Mouse (Mus musculus): ENCODE data around the gene Ppp6r1.

Ppp6r1 gene

DNA sequence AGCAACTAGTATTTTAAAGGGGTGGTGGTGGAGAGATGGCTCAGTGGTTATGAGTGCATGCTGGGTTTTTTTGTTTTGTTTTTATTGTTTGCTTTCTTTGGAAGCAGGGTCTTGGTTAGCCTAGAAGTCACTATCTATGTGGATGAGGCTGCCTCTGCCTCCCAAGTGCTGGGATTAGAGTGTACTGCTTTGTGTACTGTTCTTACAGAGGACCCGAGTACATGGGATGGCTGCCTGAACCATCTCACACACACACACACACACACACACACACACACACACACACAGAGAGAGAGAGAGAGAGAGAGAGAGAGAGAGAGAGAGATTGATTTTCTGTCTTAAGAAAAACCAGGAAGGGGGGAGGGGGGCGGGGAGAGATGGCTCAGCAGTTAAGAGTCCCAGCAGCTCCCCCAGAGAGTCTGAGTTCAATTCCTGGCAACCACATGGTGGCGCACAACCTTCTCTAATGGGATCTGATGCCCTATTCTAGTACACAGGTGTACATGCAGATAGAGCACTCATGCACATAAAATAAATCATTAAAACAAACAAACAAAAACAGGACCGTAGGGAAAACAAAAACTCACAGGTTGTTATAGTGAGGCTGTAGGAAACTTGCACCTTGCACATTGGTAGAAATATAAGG, 35.2 kb downstream of the Ppp6r1 start:
- Histone ChIP-seq H3K4me3 (replicated peaks; ENCODE audit: low read length) (no peak overlapping the region), H3K36me3 (ENCODE audit: insufficient read depth, low read length) (peaks cover 10% of the 10 kb centered on the region), H3K4me1 (replicated peaks; ENCODE audit: low read depth, low read length) (no peaks in the 10 kb centered on the region), H3K9me3 (ENCODE audit: low read length) (no peaks in the 10 kb centered on the region), H3K27me3 (ENCODE audit: insufficient read depth, low read length) (no peaks in the 10 kb centered on the region)
- no peak for TF ChIP-seq NANOG (IDR thresholded peaks at IDR 0.05; ENCODE audit: borderline replicate concordance, low read length)
- TF ChIP-seq POU5F1 (IDR thresholded peaks at IDR 0.05; ENCODE audit: borderline replicate concordance, low read length), result no peak
- TF ChIP-seq CTCF (conservative IDR thresholded peaks at IDR 0.05; ENCODE audit: low read length), result peak; percentile 41

DNA sequence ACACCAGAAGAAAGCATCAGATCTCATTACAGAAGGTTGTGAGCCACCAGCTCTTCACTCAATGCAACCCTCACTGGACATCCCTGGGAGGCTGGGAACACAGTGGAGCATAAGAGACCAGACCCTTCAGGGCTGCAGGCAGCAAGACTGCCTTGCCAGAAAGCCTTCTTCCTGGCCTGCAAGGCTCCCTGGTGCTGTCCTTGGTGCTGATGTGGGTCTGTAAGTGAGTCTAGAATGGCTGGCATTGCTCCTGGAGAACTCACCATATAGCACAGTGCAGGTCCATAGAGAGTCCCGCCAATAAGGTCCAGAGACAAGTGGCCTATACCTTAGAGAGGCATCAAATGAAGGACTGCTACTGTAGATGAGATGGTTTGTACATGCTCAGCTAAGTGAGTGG, 38.8 kb downstream of the Ppp6r1 start:
- no peak for TF ChIP-seq CTCF (conservative IDR thresholded peaks at IDR 0.05; ENCODE audit: low read length)
- TF ChIP-seq POU5F1 (IDR thresholded peaks at IDR 0.05; ENCODE audit: borderline replicate concordance, low read length), result no peak
- TF ChIP-seq NANOG (IDR thresholded peaks at IDR 0.05; ENCODE audit: borderline replicate concordance, low read length), result no peak
- no peaks in the 10 kb centered on the region for H3K4me1 ChIP-seq (replicated peaks; ENCODE audit: low read depth, low read length)
- no peaks in the 10 kb centered on the region for H3K36me3 ChIP-seq (ENCODE audit: insufficient read depth, low read length)
- no peak overlapping the region for H3K4me3 ChIP-seq (replicated peaks; ENCODE audit: low read length)
- no peaks in the 10 kb centered on the region for H3K27me3 ChIP-seq (ENCODE audit: insufficient read depth, low read length)
- H3K9me3 ChIP-seq (ENCODE audit: low read length), result no peaks in the 10 kb centered on the region

GRCm38 (mm10) chr7:4613740-4614403, 44.9 kb downstream of the Ppp6r1 start:
- TF ChIP-seq CTCF (conservative IDR thresholded peaks at IDR 0.05; ENCODE audit: low read length) (no peak), POU5F1 (IDR thresholded peaks at IDR 0.05; ENCODE audit: borderline replicate concordance, low read length) (no peak), NANOG (IDR thresholded peaks at IDR 0.05; ENCODE audit: borderline replicate concordance, low read length) (no peak)
- Histone ChIP-seq H3K9me3 (ENCODE audit: low read length) (no peaks in the 10 kb centered on the region), H3K4me3 (replicated peaks; ENCODE audit: low read length) (no peak overlapping the region), H3K27me3 (ENCODE audit: insufficient read depth, low read length) (0 out of 2 replicates have a peak, but pooled peaks cover 5% of the 10 kb centered on the region), H3K4me1 (replicated peaks; ENCODE audit: low read depth, low read length) (peaks cover 10% of the 10 kb centered on the region), H3K36me3 (ENCODE audit: insufficient read depth, low read length) (no peaks in the 10 kb centered on the region)

DNA sequence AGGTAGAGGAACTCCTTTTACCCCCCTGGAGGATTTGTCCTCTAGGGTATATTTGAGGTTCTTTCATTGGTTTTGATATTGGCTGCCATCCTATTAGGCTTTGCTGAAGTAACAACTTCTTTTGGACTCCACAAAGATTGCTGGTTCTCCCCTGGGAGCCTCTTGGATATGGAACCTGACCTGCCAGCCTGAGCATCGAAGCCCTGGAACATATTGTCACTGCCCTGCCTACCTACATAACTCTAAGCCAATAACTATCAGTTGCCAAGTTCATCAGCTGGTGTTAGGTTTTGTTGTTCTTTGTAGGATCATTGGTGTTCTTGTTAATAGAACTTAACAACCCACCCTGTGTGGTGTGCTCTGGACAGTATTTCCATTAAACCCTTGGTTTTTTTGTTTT, 45.9 kb downstream of the Ppp6r1 start:
- no peaks in the 10 kb centered on the region for H3K36me3 ChIP-seq (ENCODE audit: insufficient read depth, low read length)
- H3K4me1 ChIP-seq (replicated peaks; ENCODE audit: low read depth, low read length), result peaks cover 12% of the 10 kb centered on the region
- no peak overlapping the region for H3K4me3 ChIP-seq (replicated peaks; ENCODE audit: low read length)
- no peaks in the 10 kb centered on the region for H3K9me3 ChIP-seq (ENCODE audit: low read length)
- TF ChIP-seq POU5F1 (IDR thresholded peaks at IDR 0.05; ENCODE audit: borderline replicate concordance, low read length), result no peak
- TF ChIP-seq NANOG (IDR thresholded peaks at IDR 0.05; ENCODE audit: borderline replicate concordance, low read length), result no peak
- TF ChIP-seq CTCF (conservative IDR thresholded peaks at IDR 0.05; ENCODE audit: low read length), result no peak
- 0 out of 2 replicates have a peak, but pooled peaks cover 5% of the 10 kb centered on the region for H3K27me3 ChIP-seq (ENCODE audit: insufficient read depth, low read length)

DNA sequence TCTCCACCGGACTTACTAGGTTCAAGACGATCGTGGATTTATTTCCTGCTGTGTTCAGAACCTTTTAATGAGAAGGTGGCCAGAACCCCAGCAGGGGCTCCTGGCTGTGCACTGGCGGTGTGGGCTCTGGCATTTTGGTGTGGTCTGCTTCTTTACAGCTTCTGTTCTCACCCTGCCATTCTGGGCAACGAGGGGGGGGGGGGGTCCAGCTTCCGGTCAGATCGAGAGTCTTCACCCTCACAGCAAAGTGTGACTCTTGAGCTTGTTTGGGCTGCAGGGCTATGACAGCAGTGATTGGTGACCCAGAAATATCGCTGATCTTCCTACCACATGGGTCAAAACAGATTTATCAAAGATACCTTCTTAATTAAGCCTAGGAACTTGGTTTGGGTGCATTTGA, 46.4 kb downstream of the Ppp6r1 start:
- Histone ChIP-seq H3K4me1 (replicated peaks; ENCODE audit: low read depth, low read length) (peaks cover 13% of the 10 kb centered on the region), H3K36me3 (ENCODE audit: insufficient read depth, low read length) (no peaks in the 10 kb centered on the region), H3K4me3 (replicated peaks; ENCODE audit: low read length) (peak overlapping the region; percentile 53), H3K27me3 (ENCODE audit: insufficient read depth, low read length) (0 out of 2 replicates have a peak, but pooled peaks cover 5% of the 10 kb centered on the region), H3K9me3 (ENCODE audit: low read length) (no peaks in the 10 kb centered on the region)
- TF ChIP-seq CTCF (conservative IDR thresholded peaks at IDR 0.05; ENCODE audit: low read length) (no peak), POU5F1 (IDR thresholded peaks at IDR 0.05; ENCODE audit: borderline replicate concordance, low read length) (no peak), NANOG (IDR thresholded peaks at IDR 0.05; ENCODE audit: borderline replicate concordance, low read length) (no peak)

- TF ChIP-seq CTCF (conservative IDR thresholded peaks at IDR 0.05; ENCODE audit: low read length) (no peak), POU5F1 (IDR thresholded peaks at IDR 0.05; ENCODE audit: borderline replicate concordance, low read length) (no peak), NANOG (IDR thresholded peaks at IDR 0.05; ENCODE audit: borderline replicate concordance, low read length) (no peak)
- Histone ChIP-seq H3K4me1 (replicated peaks; ENCODE audit: low read depth, low read length) (peaks cover 13% of the 10 kb centered on the region), H3K4me3 (replicated peaks; ENCODE audit: low read length) (peak overlapping the region; percentile 53), H3K9me3 (ENCODE audit: low read length) (no peaks in the 10 kb centered on the region), H3K36me3 (ENCODE audit: insufficient read depth, low read length) (no peaks in the 10 kb centered on the region), H3K27me3 (ENCODE audit: insufficient read depth, low read length) (0 out of 2 replicates have a peak, but pooled peaks cover 5% of the 10 kb centered on the region)
Measured at GRCm38 (mm10) chr7:4611921-4612341, 46.9 kb downstream of the Ppp6r1 start.

GRCm38 (mm10) chr7:4611511-4611910, 47.3 kb downstream of the Ppp6r1 start:
- Histone ChIP-seq H3K4me3 (replicated peaks; ENCODE audit: low read length) (peak overlapping the region; percentile 53), H3K9me3 (ENCODE audit: low read length) (no peaks in the 10 kb centered on the region), H3K27me3 (ENCODE audit: insufficient read depth, low read length) (0 out of 2 replicates have a peak, but pooled peaks cover 5% of the 10 kb centered on the region), H3K4me1 (replicated peaks; ENCODE audit: low read depth, low read length) (peaks cover 13% of the 10 kb centered on the region), H3K36me3 (ENCODE audit: insufficient read depth, low read length) (no peaks in the 10 kb centered on the region)
- no peak for TF ChIP-seq POU5F1 (IDR thresholded peaks at IDR 0.05; ENCODE audit: borderline replicate concordance, low read length)
- no peak for TF ChIP-seq NANOG (IDR thresholded peaks at IDR 0.05; ENCODE audit: borderline replicate concordance, low read length)
- no peak for TF ChIP-seq CTCF (conservative IDR thresholded peaks at IDR 0.05; ENCODE audit: low read length)

- TF ChIP-seq NANOG (IDR thresholded peaks at IDR 0.05; ENCODE audit: borderline replicate concordance, low read length) (no peak), CTCF (conservative IDR thresholded peaks at IDR 0.05; ENCODE audit: low read length) (no peak), POU5F1 (IDR thresholded peaks at IDR 0.05; ENCODE audit: borderline replicate concordance, low read length) (no peak)
- 0 out of 2 replicates have a peak, but pooled peaks cover 5% of the 10 kb centered on the region for H3K27me3 ChIP-seq (ENCODE audit: insufficient read depth, low read length)
- H3K4me3 ChIP-seq (replicated peaks; ENCODE audit: low read length), result no peak overlapping the region
- H3K36me3 ChIP-seq (ENCODE audit: insufficient read depth, low read length), result no peaks in the 10 kb centered on the region
- peaks cover 13% of the 10 kb centered on the region for H3K4me1 ChIP-seq (replicated peaks; ENCODE audit: low read depth, low read length)
- no peaks in the 10 kb centered on the region for H3K9me3 ChIP-seq (ENCODE audit: low read length)
Measured at GRCm38 (mm10) chr7:4608002-4608401, 50.8 kb downstream of the Ppp6r1 start.

Data from E14TG2a.4 (cell line).